In the genomic region with DNA sequence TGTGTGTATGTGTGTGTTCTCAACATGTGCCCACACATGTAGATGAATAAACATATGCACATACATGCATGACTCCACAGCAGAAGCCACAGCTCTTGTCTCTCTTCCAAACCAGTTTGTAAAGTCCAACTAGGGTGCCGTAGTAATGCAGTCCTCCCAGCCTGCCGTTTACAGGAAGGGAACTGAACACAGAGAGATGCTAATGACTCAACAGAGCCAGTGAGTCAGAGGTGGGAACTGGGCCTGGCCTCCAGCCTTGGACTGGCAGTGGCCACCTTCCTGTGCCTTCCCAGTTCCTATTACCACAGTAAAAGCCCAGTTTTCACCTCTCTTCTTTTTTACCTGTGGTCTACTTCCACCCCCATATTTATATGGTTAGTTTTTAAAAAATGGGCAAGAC, we compare ENCODE assay signal across 10 mouse cellular contexts. TPM values are rescaled to one million over a fixed set of nuclear protein-coding genes. Genes with fewer than 3 reads are reported as not detected.
DNase-seq lines count a peak whose midpoint lies in the region; ATAC-seq and TF ChIP-seq lines count a peak whose summit lies in the region.
"Had no signal": no experiment of that assay in that cellular context is flagged by ENCODE, and none has a peak within 500 bp of the region (broad histone marks: within the 10 kb centered on the region; RNA-seq: fewer than 3 reads in every experiment).

No protein-coding gene starts in this region.

- TF ChIP-seq CTCF in lung, postnatal 0 days (IDR thresholded peaks at IDR 0.05): no peak
- TF ChIP-seq CTCF in intestine, postnatal 0 days (IDR thresholded peaks at IDR 0.05; ENCODE audit: low read depth): no peak
- TF ChIP-seq CTCF in forebrain, postnatal 0 days (IDR thresholded peaks at IDR 0.05; ENCODE audit: low read depth): no peak

- no peaks in the 10 kb centered on the region for H3K9me3 ChIP-seq in lung, postnatal 0 days (ENCODE audit: low read length)
- no peaks in the 10 kb centered on the region for H3K9me3 ChIP-seq in intestine, postnatal 0 days (ENCODE audit: control insufficient read depth)
- H3K9me3 ChIP-seq in forebrain, postnatal 0 days (ENCODE audit: low read length): no peaks in the 10 kb centered on the region

- peak; percentile 37; the same call in 1 of the 2 replicates for ATAC-seq in lung, postnatal 0 days
- peak; percentile 37 for ATAC-seq in activated CD4-positive, CD25-positive, alpha-beta regulatory T cell, adult 4 months
- ATAC-seq in megakaryocyte progenitor cell, adult 5-6 weeks (replicated peaks; ENCODE audit: poor library complexity): peak; percentile 51
- no peak for ATAC-seq in intestine, postnatal 0 days
- ATAC-seq in forebrain, postnatal 0 days: no peak

- H3K4me2 ChIP-seq in lung, postnatal 0 days (replicated peaks; ENCODE audit: low read depth, low read length): no peak overlapping the region
- H3K4me2 ChIP-seq in intestine, postnatal 0 days (replicated peaks; ENCODE audit: low read depth): no peak overlapping the region
- no peak overlapping the region for H3K4me2 ChIP-seq in forebrain, postnatal 0 days (ENCODE audit: low read depth)

- H3K27ac ChIP-seq in lung, postnatal 0 days (ENCODE audit: low read length): no peak overlapping the region
- no peak overlapping the region for H3K27ac ChIP-seq in intestine, postnatal 0 days (ENCODE audit: low read depth, low read length)
- no peak overlapping the region for H3K27ac ChIP-seq in forebrain, postnatal 0 days (ENCODE audit: low read depth, low read length)

- no peak for TF ChIP-seq EP300 in lung, postnatal 0 days (IDR thresholded peaks at IDR 0.05)

- 48% methylated on average over 2 of the region's 2 CpGs for WGBS in lung, postnatal 0 days
- WGBS in intestine, postnatal 0 days: 46% methylated on average over 2 of the region's 2 CpGs
- 33% methylated on average over 2 of the region's 2 CpGs for WGBS in forebrain, postnatal 0 days

- H3K9ac ChIP-seq in lung, postnatal 0 days (replicated peaks; ENCODE audit: low read depth): no peak overlapping the region
- H3K9ac ChIP-seq in intestine, postnatal 0 days (ENCODE audit: low read depth, low read length): no peak overlapping the region
- H3K9ac ChIP-seq in forebrain, postnatal 0 days: no peak overlapping the region

- peaks cover 15% of the 10 kb centered on the region; the same call in 1 of the 2 replicates for H3K4me1 ChIP-seq in lung, postnatal 0 days (ENCODE audit: insufficient read depth, low read depth, low read length)
- no peaks in the 10 kb centered on the region for H3K4me1 ChIP-seq in intestine, postnatal 0 days (replicated peaks; ENCODE audit: control insufficient read depth, insufficient read depth, low read length)
- H3K4me1 ChIP-seq in forebrain, postnatal 0 days (ENCODE audit: insufficient read depth): peaks cover 11% of the 10 kb centered on the region; the same call in 1 of the 2 replicates

- no peaks in the 10 kb centered on the region for H3K27me3 ChIP-seq in lung, postnatal 0 days (replicated peaks; ENCODE audit: insufficient read depth, low read length)
- no peaks in the 10 kb centered on the region for H3K27me3 ChIP-seq in intestine, postnatal 0 days (replicated peaks; ENCODE audit: control insufficient read depth, insufficient read depth, low read length)
- H3K27me3 ChIP-seq in forebrain, postnatal 0 days (ENCODE audit: insufficient read depth, low read length): no peaks in the 10 kb centered on the region

- no peaks in the 10 kb centered on the region for H3K36me3 ChIP-seq in lung, postnatal 0 days (ENCODE audit: insufficient read depth, low read length)
- no peaks in the 10 kb centered on the region for H3K36me3 ChIP-seq in intestine, postnatal 0 days (ENCODE audit: control insufficient read depth, insufficient read depth)
- H3K36me3 ChIP-seq in forebrain, postnatal 0 days (ENCODE audit: insufficient read depth): no peaks in the 10 kb centered on the region

- peak; percentile 51 for DNase-seq in lung, postnatal 0 days (ENCODE audit: low spot score)
- DNase-seq in lung, postnatal 14 days: no peak
- peak; percentile 53 for DNase-seq in cerebellum, adult 9-11 months
- DNase-seq in kidney, postnatal 14 days: no peak
- DNase-seq in forebrain, postnatal 0 days: no peak
- DNase-seq: embryo, embryonic 11 days; layer of hippocampus, postnatal 36 days had no signal

- no peak overlapping the region for H3K4me3 ChIP-seq in lung, postnatal 0 days (ENCODE audit: low read depth, low read length)
- no peak overlapping the region for H3K4me3 ChIP-seq in intestine, postnatal 0 days (ENCODE audit: low read depth, low read length)
- no peak overlapping the region for H3K4me3 ChIP-seq in forebrain, postnatal 0 days (ENCODE audit: low read depth, low read length)

RNA-seq across cellular contexts. Expression of gene Fyn, which starts 46.9 kb away (rescaled TPM):
- 21.1 and 23.0 TPM in 2 replicates for polyA plus RNA-seq in lung, postnatal 0 days (2015; fragmentation: Nextera tagmentation; extraction: Ambion mirVana)
- polyA plus RNA-seq in activated CD4-positive, CD25-positive, alpha-beta regulatory T cell, adult 4 months (2017; shearing (Covaris generic)): 100 to 1,000 TPM in 1 of 2 experiments, 10 to 100 TPM in 1; 78.3 to 103 TPM
- total RNA-seq in megakaryocyte progenitor cell, adult 5-6 weeks (2015): 5.1 and 5.9 TPM in 2 replicates
- total RNA-seq in megakaryocyte progenitor cell, adult 5-6 weeks (2017): 7.7 and 10.1 TPM in 2 replicates
- polyA plus RNA-seq in intestine, postnatal 0 days (2015; fragmentation: Nextera tagmentation; extraction: Ambion mirVana): 13.3 and 13.5 TPM in 2 replicates
- total RNA-seq in forebrain, postnatal 0 days (2014; rRNA removed): 147 and 155 TPM in 2 replicates
- 75.1 and 85.8 TPM in 2 replicates for polyA plus RNA-seq in forebrain, postnatal 0 days (2015; fragmentation: Nextera tagmentation; extraction: Ambion mirVana)

Comparison
In these comparisons a context has a peak if more than half of its experiments do, and no peak if none do; other contexts are left out.
1. DNase-seq: peak in lung, postnatal 0 days (single experiment) and cerebellum, adult 9-11 months (single experiment); none in lung, postnatal 14 days (single experiment), kidney, postnatal 14 days (single experiment) and forebrain, postnatal 0 days (single experiment).
2. ATAC-seq: peak in lung, postnatal 0 days (single experiment), activated CD4-positive, CD25-positive, alpha-beta regulatory T cell, adult 4 months (single experiment) and megakaryocyte progenitor cell, adult 5-6 weeks (single experiment); none in intestine, postnatal 0 days (single experiment) and forebrain, postnatal 0 days (single experiment).